Mouse (Mus musculus): Measurements from ENCODE around the gene Tapt1. TPM values are rescaled to one million over a fixed set of nuclear protein-coding genes. Genes with fewer than 3 reads are reported as not detected.
A peak's percentile ranks its signal among the peaks of the same experiment; 100 is the strongest.

Gene Tapt1
- total and polyA plus RNA-seq, 2 experiments from 2014 or later, result 15.7 to 36.4 TPM

DNA sequence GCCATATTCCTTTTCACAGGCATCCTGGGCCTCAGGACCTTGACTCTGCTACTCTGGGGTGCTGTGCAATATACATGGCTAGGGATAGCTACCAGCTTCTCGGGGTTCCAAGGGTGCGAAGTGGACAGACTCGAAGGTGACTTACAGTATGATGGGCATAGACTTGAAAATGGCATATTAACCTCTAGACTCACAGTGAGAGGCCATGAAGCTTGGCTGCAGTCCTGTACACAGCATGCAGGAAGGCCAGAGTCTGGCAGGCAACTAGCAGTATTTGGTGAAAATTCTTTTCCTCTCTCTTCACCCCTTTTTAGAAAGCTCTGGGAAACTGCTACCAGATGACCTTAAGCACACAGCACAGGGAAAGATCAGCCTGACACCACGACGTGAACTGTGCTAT is 52.4 kb downstream of the Tapt1 start:
- WGBS, result 87% methylated on average over 5 of the region's 5 CpGs
- Histone ChIP-seq H3K27ac (ENCODE audit: low read depth) (no peak overlapping the region), H3K9ac (replicated peaks; ENCODE audit: low read depth, low read length) (no peak overlapping the region), H3K4me1 (ENCODE audit: control insufficient read depth, insufficient read depth) (no peaks in the 10 kb centered on the region), H3K4me2 (ENCODE audit: low read depth, low read length) (no peak overlapping the region), H3K4me3 (ENCODE audit: low read depth, low read length) (no peak overlapping the region), H3K9me3 (replicated peaks; ENCODE audit: control insufficient read depth, low read length) (no peaks in the 10 kb centered on the region), H3K36me3 (replicated peaks; ENCODE audit: control insufficient read depth, insufficient read depth, low read length) (peaks cover 48% of the 10 kb centered on the region), H3K27me3 (ENCODE audit: control insufficient read depth, insufficient read depth, low read length) (no peaks in the 10 kb centered on the region)
- TF ChIP-seq EP300 (IDR thresholded peaks at IDR 0.05; ENCODE audit: low read depth), result no peak
- TF ChIP-seq CTCF (IDR thresholded peaks at IDR 0.05; ENCODE audit: low read depth), result no peak
- DNase-seq (ENCODE audit: low spot score) (no peak), ATAC-seq (ENCODE audit: insufficient read depth, low read depth) (no peak)

GRCm38 (mm10) chr5:44166866-44167265 is 59.6 kb downstream of the Tapt1 start:
- Histone ChIP-seq H3K36me3 (replicated peaks; ENCODE audit: control insufficient read depth, insufficient read depth, low read length) (no peaks in the 10 kb centered on the region), H3K4me2 (ENCODE audit: low read depth, low read length) (no peak overlapping the region), H3K4me1 (ENCODE audit: control insufficient read depth, insufficient read depth) (no peaks in the 10 kb centered on the region), H3K9me3 (replicated peaks; ENCODE audit: control insufficient read depth, low read length) (no peaks in the 10 kb centered on the region), H3K27ac (ENCODE audit: low read depth) (no peak overlapping the region), H3K9ac (replicated peaks; ENCODE audit: low read depth, low read length) (no peak overlapping the region), H3K27me3 (ENCODE audit: control insufficient read depth, insufficient read depth, low read length) (no peaks in the 10 kb centered on the region), H3K4me3 (ENCODE audit: low read depth, low read length) (no peak overlapping the region)
- no peak for ATAC-seq (ENCODE audit: insufficient read depth, low read depth)
- no peak for DNase-seq (ENCODE audit: low spot score)
- no peak for TF ChIP-seq CTCF (IDR thresholded peaks at IDR 0.05; ENCODE audit: low read depth)
- TF ChIP-seq EP300 (IDR thresholded peaks at IDR 0.05; ENCODE audit: low read depth), result no peak
- 68% methylated on average over 6 of the region's 6 CpGs for WGBS

- no peak for TF ChIP-seq EP300 (IDR thresholded peaks at IDR 0.05; ENCODE audit: low read depth)
- TF ChIP-seq CTCF (IDR thresholded peaks at IDR 0.05; ENCODE audit: low read depth), result peak; percentile 49
- no peak for DNase-seq (ENCODE audit: low spot score)
- no peaks in the 10 kb centered on the region for H3K4me1 ChIP-seq (ENCODE audit: control insufficient read depth, insufficient read depth)
- no peak overlapping the region for H3K4me2 ChIP-seq (ENCODE audit: low read depth, low read length)
- H3K36me3 ChIP-seq (replicated peaks; ENCODE audit: control insufficient read depth, insufficient read depth, low read length), result no peaks in the 10 kb centered on the region
- 47% methylated on average over 2 of the region's 2 CpGs for WGBS
- no peak for ATAC-seq (ENCODE audit: insufficient read depth, low read depth)
- H3K9me3 ChIP-seq (replicated peaks; ENCODE audit: control insufficient read depth, low read length), result no peaks in the 10 kb centered on the region
- no peak overlapping the region for H3K27ac ChIP-seq (ENCODE audit: low read depth)
- H3K4me3 ChIP-seq (ENCODE audit: low read depth, low read length), result no peak overlapping the region
- H3K9ac ChIP-seq (replicated peaks; ENCODE audit: low read depth, low read length), result no peak overlapping the region
- no peaks in the 10 kb centered on the region for H3K27me3 ChIP-seq (ENCODE audit: control insufficient read depth, insufficient read depth, low read length)
These were observed 60.6 kb downstream of the Tapt1 start for GRCm38 (mm10) chr5:44165854-44166253.

GRCm38 (mm10) chr5:44164233-44164776 is 62.1 kb downstream of the Tapt1 start:
- ATAC-seq (ENCODE audit: insufficient read depth, low read depth) (no peak), DNase-seq (ENCODE audit: low spot score) (no peak)
- H3K4me2 ChIP-seq (ENCODE audit: low read depth, low read length), result no peak overlapping the region
- 26% methylated on average over 7 of the region's 7 CpGs for WGBS
- TF ChIP-seq EP300 (IDR thresholded peaks at IDR 0.05; ENCODE audit: low read depth), result no peak
- TF ChIP-seq CTCF (IDR thresholded peaks at IDR 0.05; ENCODE audit: low read depth), result no peak
- H3K9ac ChIP-seq (replicated peaks; ENCODE audit: low read depth, low read length), result no peak overlapping the region
- no peaks in the 10 kb centered on the region for H3K36me3 ChIP-seq (replicated peaks; ENCODE audit: control insufficient read depth, insufficient read depth, low read length)
- H3K4me1 ChIP-seq (ENCODE audit: control insufficient read depth, insufficient read depth), result no peaks in the 10 kb centered on the region
- no peak overlapping the region for H3K27ac ChIP-seq (ENCODE audit: low read depth)
- no peaks in the 10 kb centered on the region for H3K27me3 ChIP-seq (ENCODE audit: control insufficient read depth, insufficient read depth, low read length)
- no peaks in the 10 kb centered on the region for H3K9me3 ChIP-seq (replicated peaks; ENCODE audit: control insufficient read depth, low read length)
- no peak overlapping the region for H3K4me3 ChIP-seq (ENCODE audit: low read depth, low read length)

DNA sequence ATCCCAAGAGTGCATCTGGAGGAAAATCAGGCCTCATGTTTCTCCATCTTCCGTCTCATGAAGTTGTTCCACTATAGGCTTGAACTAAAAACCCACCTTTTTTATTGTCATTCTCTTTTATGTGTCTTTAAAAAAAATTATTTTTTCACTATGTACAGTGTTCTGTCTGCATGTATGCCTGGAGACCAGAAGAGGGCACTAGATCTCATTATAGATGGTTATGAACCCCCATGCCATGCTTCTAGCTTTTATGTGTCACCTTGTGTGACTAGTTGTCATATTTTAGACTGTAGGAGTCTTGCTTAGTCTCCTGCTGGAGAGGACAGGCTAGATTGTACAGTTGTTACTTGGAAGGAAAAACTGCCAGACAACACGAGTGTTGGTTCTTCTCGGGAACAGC is 63.1 kb downstream of the Tapt1 start:
- 92% methylated on average over 3 of the region's 3 CpGs for WGBS
- Histone ChIP-seq H3K27ac (ENCODE audit: low read depth) (no peak overlapping the region), H3K9ac (replicated peaks; ENCODE audit: low read depth, low read length) (no peak overlapping the region), H3K4me2 (ENCODE audit: low read depth, low read length) (no peak overlapping the region), H3K27me3 (ENCODE audit: control insufficient read depth, insufficient read depth, low read length) (no peaks in the 10 kb centered on the region), H3K4me1 (ENCODE audit: control insufficient read depth, insufficient read depth) (no peaks in the 10 kb centered on the region), H3K36me3 (replicated peaks; ENCODE audit: control insufficient read depth, insufficient read depth, low read length) (no peaks in the 10 kb centered on the region), H3K9me3 (replicated peaks; ENCODE audit: control insufficient read depth, low read length) (no peaks in the 10 kb centered on the region), H3K4me3 (ENCODE audit: low read depth, low read length) (no peak overlapping the region)
- ATAC-seq (ENCODE audit: insufficient read depth, low read depth), result no peak
- no peak for DNase-seq (ENCODE audit: low spot score)
- no peak for TF ChIP-seq CTCF (IDR thresholded peaks at IDR 0.05; ENCODE audit: low read depth)
- no peak for TF ChIP-seq EP300 (IDR thresholded peaks at IDR 0.05; ENCODE audit: low read depth)

DNA sequence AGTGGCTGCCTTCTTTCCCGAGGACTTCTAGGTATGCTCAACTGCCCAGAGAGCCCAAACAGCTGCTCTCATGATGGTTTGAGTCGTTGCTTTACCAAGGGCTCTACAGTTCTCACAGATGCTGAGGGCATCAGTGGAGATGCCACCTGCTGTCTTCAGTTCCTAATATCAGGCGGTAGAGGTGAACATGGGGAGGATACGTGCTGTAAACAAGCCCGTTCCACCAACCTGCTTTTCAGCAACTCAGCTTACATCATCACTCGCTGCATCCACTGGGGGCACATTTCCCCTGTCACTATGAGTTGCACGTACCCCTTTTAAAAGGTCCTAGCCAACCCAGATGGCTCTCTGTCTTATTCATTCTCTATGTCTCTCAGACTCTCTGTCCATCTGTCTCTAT is 63.6 kb downstream of the Tapt1 start:
- TF ChIP-seq EP300 (IDR thresholded peaks at IDR 0.05; ENCODE audit: low read depth) (no peak), CTCF (IDR thresholded peaks at IDR 0.05; ENCODE audit: low read depth) (no peak)
- H3K27ac ChIP-seq (ENCODE audit: low read depth), result no peak overlapping the region
- DNase-seq (ENCODE audit: low spot score), result no peak
- H3K4me3 ChIP-seq (ENCODE audit: low read depth, low read length), result no peak overlapping the region
- H3K36me3 ChIP-seq (replicated peaks; ENCODE audit: control insufficient read depth, insufficient read depth, low read length), result no peaks in the 10 kb centered on the region
- no peaks in the 10 kb centered on the region for H3K9me3 ChIP-seq (replicated peaks; ENCODE audit: control insufficient read depth, low read length)
- H3K4me2 ChIP-seq (ENCODE audit: low read depth, low read length), result no peak overlapping the region
- no peak for ATAC-seq (ENCODE audit: insufficient read depth, low read depth)
- no peak overlapping the region for H3K9ac ChIP-seq (replicated peaks; ENCODE audit: low read depth, low read length)
- WGBS, result 76% methylated on average over 7 of the region's 7 CpGs
- H3K4me1 ChIP-seq (ENCODE audit: control insufficient read depth, insufficient read depth), result no peaks in the 10 kb centered on the region
- no peaks in the 10 kb centered on the region for H3K27me3 ChIP-seq (ENCODE audit: control insufficient read depth, insufficient read depth, low read length)
